Mouse (Mus musculus): Measurements from ENCODE around the gene Il33.

Il33 gene

DNA sequence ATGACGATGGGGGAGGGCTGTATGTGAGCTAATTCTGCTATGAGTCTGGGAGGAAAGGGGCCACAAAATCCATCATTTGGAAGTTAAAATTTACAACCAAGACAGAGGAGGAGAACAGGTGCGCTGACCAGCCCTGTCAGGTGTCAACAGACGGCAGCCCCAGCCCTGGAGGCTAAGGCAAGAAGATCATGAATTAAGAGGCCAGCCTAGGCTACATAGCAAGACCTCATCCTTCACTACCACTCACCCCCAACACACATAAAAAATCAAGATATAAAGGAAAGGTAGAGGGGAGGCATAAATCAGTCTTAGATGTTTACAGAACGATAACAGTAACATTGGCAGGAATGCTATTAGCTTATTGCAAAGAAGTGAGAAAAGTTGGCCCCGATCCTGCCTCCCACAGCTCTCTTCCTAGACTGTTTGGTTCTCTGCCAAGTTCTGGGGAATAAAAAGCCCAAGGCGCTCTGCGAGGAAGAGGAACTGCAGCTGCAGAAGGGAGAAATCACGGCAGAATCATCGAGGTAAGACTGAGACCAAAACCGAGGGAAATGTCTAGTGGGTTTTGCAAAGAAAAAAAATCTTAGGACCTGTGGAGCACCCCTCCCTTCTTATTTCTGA is at the start of gene Il33:
Gene Il33, plus strand, starts transcription at position 477 of the 621 bp plus-strand sequence.
- peak in 1 of 2 experiments; percentile 32 for DNase-seq (ENCODE audit: low spot score in 2 of 2)

DNA sequence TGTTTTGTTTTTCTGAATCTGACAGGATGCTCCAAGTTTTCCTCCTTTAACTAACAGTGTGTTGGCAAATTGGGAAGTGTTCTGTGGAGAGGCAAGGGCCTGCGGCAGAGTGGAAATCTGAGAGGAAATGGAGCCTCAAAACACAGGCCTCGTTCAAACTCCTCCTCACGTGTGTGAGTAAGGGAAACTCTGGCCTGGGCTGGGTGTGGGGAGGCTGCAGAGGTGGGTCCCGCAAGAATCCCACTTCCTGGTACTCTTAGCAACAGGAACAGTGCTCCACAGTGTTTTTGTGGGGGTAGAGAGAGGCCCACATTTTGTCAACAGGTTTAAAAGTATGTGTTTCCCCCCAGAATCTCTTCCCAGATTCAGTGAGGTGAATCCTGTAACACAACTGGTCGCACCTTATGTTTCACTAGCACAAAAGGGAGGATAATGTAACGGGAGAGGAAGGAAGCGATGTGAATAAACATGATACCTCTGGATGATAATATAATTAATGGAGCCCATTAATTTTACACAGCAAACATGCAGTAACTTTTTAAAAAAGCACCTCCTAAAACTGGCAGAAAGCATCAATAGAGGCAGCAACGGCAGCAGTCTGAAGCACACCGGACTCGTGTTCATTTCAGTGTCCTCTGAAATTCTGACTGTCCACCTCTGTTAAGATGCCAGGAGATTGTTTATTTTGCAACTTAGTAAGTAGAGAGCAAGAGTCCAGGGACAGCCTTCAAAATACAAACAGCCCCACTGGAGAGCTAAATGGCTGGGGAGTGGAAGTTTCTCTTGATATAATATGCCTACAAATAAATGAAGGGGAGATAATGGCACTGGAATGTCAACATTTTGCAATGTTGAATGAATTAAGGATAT is 47.3 kb upstream of the Il33 start:
- no peak for DNase-seq (ENCODE audit: low spot score in 2 of 2)

DNA sequence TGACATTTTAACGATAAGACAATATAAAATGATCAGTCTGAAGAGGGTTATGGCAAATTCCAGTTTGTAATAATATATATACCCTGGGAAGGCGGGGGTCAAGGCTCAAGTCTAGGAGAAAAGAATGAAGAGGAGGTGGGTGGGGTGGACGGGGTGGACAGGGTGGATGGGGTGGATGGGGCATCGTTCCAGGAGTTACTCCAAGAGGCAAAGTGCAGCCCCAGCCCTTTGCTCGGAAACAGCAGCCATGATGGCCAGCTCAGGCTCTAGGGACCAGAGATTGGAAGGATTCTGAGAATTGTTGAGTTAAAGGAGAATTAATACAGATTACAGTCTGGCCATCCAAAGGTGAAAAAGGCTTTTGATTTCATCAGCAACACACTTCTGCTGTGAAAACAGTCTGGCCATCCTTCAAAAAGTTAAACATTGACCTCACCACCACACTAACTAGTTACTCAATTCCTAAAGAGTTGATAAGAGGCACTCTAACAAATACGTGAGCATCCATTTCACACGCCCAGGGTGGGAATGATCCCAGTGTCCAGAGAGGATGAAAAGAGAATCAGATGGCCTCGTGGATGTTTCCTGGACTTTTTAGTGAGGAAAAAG is 45.9 kb upstream of the Il33 start:
- no peak for DNase-seq (ENCODE audit: low spot score in 2 of 2)

DNA sequence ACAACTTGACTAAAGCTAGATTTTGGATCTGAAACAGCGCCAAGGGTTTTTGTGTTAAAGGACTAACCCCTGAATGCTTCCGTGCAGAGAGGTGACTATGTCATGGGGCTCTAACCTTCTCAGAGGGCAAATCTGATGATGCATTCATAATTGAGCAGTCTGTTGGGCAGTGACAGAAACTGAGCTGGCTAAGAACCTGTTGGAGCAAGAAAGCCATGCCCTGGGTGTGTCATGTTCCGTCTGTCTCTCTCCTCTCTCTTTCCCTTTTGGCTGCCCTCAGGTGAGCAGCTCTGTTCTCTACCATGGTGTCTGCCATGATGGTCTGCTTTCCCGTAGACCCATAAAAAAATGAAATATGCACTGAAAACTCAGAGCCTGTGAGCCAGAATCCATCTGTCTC is 44.0 kb upstream of the Il33 start:
- DNase-seq (ENCODE audit: low spot score in 2 of 2) = no peak

DNA sequence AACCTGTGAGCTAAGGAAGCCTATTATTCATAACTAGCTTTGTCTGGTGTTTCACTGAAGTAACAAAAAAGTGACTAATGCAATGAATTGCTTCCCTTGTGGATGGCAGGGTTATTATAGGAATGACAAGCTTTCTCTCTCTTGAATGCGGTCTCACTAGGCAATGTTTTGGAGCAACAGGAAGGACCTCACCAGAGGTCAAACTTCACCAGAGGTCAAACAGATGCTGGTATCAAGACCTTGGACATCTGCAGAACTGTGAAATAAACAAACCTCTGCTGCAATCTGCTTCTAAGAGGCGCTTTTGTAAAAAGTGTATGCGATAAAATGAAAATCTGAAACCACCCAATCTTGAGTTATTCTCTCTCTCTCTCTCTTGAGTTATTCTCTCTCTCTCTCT is 42.2 kb upstream of the Il33 start:
- no peak for DNase-seq (ENCODE audit: low spot score in 2 of 2)

DNA sequence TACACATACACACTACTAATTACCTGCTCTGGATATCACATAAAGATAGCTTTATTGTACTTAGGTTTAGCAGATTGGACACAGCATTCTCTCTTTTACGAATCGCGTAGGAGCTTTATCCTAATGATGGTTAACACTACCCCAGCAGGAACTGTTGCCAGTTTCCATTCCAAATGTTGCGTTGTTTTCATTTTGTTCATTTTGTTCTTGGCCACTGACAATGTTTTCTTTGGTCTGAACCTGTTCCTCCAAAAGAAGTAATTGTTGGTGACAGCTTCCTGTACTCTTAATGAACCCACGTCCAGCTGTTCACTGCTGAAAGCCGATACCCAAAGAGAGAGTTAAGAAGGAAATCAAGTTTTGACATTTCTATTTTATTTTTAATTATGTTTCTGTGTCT is 39.4 kb upstream of the Il33 start:
- no peak for DNase-seq (ENCODE audit: low spot score in 2 of 2)

DNA sequence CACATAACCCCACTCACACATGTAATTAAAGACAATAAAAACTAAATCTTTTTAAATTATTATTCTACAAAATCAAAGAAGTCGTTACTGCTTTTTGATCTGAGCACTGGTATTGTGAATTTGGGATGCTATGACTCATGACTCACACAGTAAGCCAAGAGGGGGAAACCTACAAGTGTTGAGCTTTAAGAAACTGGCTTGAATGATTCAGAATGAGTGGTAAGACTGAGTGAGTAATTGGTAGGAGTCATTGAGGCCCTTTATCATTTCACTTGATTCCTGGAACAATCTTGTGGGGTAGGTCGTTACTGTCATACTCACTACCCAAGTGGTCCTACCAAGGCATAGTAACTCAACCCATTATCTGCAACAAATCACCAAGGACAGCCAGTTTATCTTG is 37.4 kb upstream of the Il33 start:
- no peak for DNase-seq (ENCODE audit: low spot score in 2 of 2)

DNA sequence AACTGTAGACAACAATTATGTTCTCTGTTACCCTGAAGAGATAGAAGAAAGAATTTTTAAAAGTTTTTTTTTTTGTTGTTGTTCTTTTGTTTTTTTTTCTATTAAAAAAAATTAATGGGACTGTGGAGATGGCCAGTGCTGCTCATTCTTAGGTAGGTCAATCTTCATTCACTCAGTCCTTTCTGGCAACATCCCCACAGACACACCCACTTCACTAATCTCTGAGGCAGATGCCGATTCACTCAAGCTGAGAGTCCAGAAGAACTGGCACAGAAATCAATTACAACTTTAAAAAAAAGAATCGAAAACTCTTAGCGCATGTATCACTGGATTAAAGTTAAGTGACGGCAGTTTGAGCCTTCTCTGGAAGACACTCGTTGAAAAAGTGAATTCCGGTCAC is 36.0 kb upstream of the Il33 start:
- no peak for DNase-seq (ENCODE audit: low spot score in 2 of 2)

DNA sequence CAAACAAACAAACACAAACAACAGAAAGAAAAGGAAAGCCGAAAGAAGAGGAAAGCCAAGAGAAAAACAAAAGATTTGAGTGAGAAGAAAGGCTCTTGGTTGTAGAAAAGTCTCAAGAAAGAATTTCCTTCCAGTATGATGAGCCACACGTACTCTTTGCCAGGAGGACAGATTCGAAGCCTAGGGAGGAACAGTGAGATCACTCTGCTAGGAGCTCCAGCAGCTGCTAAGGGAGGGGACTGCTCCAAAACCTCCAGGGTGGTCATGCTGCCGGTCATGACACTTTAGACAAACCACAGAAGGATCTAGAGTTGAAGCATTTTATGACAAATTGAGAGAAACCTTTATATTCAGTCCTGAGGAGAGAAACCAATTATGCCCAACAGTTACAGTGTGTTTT is 32.9 kb upstream of the Il33 start:
- no peak for DNase-seq (ENCODE audit: low spot score in 2 of 2)

DNA sequence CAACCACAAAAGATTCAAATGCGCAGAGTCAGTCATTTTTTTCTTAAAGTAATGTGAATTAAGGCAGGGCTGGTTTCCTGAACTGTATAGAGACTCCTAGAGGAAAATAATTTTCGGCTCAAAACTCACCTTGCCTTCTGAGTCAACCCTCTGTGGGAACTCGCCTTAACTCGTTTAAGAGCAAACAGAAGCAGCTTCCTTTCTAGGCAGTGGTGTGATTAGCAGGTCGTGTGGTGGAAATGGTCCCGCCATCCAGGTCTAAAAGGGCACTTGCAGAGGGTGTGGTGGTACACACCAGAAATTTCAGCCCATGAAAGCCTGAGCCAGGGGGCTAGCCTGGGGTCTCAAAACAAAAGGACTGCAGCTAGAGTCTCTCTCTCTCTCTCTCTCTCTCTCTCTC is 32.1 kb upstream of the Il33 start:
- peak in 1 of 2 experiments; percentile 18 for DNase-seq (ENCODE audit: low spot score in 2 of 2)

DNA sequence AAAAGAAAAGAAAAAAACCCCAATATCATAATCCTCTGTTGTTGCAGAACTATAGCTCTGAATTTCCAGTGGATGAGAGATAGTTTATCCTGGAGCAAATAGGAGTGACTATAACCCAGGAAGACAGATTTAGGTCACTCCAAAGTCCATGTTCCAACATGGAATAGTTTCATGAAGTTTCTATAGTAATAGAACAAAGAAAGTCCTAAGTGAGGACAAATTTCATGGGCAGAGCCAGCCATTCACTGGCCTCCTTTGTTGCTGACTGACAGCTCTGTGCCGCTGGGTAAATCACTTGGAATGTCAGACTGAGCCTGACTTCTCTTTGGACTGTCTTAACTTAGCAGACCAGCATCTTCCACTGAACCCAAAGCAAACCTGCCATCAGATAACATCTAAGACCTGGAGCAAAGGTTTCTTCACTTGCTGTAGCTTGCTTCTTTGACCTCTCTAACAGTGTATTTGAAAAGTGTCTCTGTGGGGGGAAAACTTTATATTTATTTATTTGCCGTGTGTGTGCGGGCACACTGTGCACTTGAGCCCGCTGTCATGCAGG is 31.1 kb upstream of the Il33 start:
- DNase-seq (ENCODE audit: low spot score in 2 of 2) = no peak

DNA sequence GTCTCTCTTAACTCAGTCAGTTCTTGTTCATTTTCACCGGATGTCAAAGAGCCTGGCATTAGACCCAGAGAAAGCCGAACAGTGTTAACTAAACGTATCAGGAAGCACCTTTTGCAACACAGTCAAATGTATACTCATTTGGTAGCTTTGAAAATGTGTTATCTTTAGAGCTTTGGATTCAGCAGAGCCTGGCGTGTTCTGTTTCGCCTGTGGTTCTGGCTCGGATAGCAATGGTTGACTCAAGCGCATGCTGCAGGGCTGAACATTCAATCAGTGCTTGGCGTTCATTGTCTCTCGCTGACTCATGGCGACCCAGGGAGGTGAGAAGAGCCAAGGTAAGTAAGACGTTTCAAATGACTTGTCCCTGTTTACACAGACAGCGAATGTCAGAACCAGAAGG is 30.5 kb upstream of the Il33 start:
- DNase-seq (ENCODE audit: low spot score in 2 of 2) = peak in 1 of 2 experiments; percentile 45

DNA sequence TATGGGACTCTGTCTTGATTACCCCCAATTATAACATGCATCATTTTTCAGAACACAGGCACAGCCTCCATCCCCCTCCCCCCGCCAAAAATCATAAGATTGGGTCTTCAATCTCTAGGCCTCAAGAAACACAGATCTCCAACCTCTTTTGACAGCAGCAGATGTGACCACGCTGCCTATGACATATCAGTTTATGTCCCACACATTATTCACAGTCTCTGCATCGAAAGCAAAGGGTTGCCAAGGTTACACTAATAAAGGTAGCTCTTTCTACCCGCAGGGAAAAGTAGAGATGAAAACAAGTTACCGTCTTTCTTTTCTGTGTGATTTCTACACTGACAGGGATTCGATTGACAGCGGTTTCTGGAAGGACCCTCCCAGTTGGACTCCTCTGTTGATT is 29.9 kb upstream of the Il33 start:
- no peak for DNase-seq (ENCODE audit: low spot score in 2 of 2)

DNA sequence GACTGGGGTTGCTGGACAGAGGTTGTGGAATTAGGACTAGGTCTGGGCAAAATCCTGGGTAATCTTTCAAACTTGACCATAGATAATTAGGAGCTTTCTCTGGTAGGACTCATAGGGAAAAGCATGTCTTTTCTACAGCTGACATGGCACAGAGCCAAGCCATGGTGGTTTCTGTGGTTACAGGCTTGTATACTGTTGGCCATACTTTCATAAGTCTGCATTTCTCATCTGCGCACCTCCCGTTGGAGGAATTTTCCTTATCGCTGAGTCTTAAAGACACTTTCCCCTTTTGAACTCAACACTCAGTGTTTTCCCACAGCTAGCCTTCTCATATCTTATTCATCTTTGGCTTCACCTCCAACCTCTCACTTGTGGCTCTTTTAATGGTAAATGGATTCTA is 24.6 kb upstream of the Il33 start:
- no peak for DNase-seq (ENCODE audit: low spot score in 2 of 2)

DNA sequence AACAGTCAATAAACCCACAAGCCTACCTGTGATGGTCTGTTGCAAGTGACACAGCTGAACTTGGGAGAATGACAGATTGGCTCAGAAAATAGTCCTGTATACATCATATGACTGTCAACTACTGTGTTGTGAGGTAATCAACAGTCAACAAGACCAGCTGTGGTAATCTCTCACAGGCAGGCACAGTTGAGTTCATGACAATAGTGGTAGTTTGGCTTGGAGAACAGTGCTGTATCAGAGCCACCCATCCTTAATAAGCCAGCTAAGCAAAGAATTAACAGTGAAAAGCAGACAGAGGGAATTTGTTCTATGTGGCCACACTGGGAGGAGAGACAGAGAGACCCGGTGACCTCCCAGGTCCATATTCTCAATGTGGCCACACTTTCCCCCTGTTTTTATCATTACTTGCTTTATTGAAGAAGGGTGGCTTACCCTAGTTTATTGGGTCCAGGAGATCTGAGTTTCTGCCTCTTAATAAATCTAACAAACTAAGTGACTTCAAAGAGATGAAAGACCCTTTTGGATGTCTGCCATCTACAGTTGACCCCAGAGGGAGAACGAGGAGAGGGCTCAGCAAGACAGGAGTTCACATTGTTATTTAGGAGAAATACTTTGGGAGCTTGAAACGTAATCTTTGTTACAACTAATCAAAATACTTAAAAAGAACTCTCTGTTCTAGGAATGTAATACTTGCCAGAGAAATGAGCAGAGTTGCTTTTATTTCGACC is 22.4 kb upstream of the Il33 start:
- DNase-seq (ENCODE audit: low spot score in 2 of 2) = no peak

DNA sequence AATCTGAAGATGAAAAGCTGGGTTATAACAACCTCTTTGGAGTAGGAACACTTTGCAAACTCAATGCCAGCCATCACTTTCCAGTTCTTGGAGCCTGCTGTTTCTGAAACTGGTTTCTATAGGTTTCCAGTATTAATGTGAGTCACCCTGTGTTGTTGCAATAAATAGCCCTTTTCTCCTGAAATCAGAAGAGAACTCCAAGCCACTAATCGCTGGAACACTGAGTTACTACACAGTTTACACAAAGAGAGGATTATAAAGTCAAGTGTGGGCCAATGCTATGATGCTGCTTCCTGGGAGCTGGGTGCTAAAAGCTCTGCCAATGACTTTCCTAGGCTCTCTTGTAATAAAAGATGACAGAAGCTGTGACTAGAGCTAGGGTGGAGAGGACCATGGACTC is 19.0 kb upstream of the Il33 start:
- no peak for DNase-seq (ENCODE audit: low spot score in 2 of 2)

DNA sequence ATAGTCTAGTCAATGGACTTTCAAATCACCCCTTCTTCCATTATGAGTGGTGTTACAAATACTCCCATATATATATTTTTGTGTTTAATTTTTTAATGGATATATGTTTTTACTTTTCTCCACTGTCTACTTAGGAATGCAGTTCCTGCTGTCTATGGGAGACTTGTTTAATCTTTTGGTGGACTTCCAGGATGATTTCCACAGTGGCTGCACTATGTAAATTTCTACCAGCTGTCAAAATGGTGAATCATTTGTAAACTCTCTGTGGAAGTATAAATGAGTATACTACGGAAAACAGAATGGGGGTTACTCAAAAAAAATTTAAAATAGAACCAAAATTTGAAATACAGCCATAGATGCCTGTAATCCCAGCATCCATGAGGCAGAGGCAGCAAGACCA is 15.7 kb upstream of the Il33 start:
- no peak for DNase-seq (ENCODE audit: low spot score in 2 of 2)

DNA sequence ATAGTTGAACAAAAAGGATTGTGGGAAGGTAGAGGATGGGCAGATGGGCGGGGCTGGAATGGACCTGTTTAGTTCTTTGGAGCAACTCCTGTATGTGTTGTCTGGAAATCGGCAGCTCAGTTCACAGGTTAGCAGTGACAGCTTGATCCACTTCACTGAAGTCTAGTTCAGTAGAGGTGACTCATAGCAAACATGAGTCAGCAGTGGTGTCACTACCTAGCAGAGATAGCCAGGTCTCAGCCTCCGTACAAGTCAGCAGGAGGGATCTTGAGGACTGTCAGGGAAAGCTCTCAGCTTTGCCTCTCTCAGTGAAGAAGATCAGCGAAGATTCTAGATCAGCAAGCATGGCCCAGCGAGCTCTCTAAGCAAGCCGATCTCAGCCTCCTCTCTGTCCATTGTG is 13.0 kb upstream of the Il33 start:
- no peak for DNase-seq (ENCODE audit: low spot score in 2 of 2)

DNA sequence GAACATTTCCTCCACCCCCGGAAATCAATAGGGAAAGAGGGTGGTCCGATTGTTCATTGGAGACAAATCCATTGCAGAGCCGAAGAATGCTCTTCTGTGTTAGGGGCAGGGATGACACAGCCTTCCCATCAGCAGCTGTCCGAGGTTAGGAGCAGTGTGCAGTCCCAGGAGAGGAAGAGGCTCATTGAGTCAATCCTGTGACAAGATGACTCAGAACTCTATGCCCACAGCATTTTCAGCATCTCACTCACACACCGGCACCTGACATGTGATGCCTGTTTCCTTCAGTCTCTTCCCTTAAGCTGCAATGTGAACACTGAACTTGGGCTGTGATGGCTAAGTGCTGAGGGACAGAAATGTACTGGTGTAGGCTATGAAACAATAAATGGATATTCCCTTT is 7.5 kb upstream of the Il33 start:
- DNase-seq (ENCODE audit: low spot score in 2 of 2) = no peak

DNA sequence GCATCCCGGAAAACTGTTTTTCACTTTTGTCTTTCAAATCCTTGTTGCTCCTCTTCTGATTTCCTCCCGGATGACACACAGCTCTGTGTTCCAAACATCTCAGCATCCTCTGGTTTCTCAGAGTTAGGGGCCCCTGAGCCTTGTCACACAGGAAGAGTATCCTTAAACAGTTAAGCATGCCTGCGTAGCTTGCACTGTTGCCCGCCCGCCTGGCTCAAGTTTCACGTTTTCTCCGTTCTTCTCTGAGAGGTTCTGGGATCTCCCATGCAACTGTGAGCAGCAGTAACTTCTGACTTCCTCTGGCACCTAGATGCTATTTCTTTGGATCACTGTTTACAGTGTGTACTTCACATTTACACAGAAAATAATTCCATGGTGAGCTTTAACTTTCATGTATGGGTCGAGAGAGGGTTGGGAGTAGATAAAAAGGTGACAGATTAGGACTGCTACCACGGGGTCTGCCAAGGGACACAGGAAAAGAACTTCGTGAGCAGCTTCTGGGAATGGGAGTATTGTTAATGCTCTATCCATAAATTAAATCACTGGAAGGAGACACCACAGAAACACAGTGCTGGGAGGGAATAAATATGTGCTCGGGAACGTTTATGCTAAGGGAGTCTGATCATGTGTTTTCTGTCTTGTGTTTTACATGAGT is 1.3 kb downstream of the Il33 start:
- no peak for DNase-seq (ENCODE audit: low spot score in 2 of 2)

DNA sequence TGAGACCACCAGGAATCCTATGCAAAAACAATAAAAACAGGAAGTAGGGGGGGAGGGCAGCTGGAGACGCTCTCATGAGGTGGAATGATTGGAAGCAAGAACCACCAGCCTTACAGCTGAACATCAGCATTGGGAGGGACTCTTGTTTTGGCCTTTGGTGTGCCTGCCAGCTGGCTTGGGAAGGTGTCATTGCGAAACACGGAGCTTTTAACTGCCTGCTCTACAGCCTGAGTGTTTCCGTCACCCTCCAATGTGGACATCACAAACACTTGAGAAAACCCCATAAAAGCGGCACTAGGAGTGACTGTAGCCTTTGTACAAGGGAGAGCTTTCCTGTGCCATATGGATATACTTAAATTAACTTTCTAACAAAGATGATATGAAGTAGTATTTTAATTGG is 5.4 kb downstream of the Il33 start:
- peak in 1 of 2 experiments; percentile 79 for DNase-seq (ENCODE audit: low spot score in 2 of 2)

DNA sequence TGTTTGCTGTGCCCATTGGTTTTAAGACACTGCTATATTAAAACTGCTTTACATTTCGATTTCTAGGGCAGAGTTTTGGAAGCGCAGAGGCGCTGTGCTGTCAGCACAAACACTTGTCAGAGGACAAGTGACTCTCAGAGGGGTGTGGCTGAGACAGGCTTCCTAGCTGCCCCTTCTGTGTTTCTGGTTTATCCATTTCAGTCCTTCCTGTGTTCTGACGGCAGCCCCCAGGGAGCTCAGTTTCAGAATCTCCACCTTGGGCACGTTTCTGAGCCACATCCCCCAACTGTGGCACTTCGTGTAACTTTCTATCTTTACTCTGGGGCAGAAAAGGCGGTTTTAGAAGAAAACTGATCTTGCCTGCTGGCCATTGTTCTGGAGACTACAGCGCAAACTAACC is 12.5 kb downstream of the Il33 start:
- DNase-seq (ENCODE audit: low spot score in 2 of 2) = no peak

All from urinary bladder, adult 18-20 months (tissue).